Mouse (Mus musculus) brain, adult 2 months (tissue): ENCODE measurements at regions not wholly inside any gene's neighbourhood (a gene's known extent, or its start where the extent isn't known, plus 50 kb on each side); places are given as distances from the start of the nearest gene placed in this dataset.

Experiments
- DNase-seq: peaks from one replicate; pipeline ENCODE4 v3.0.0; 2011; ENCODE audit warnings: low read depth, low spot score

DNA sequence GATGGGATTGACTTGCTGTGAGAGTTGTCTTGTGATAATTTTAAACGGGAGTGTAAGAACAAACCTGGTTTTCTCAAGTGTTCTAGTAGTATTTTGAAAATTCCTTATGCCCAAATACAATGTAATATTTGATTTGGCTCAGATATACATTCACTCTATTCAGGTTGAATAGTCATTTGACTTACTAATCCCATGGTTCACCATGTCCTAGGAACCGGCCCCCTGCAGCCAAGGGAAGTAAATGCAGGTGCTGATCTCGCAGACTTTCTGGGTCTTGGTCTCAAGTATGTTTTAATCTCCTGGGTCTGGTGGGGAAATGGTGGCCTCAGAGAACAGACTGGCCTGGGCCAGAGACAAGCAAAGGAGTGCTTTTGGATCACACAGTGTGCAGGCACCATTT lies 253.2 kb upstream of the Gm5148 start:
- DNase-seq, result no peak

DNA sequence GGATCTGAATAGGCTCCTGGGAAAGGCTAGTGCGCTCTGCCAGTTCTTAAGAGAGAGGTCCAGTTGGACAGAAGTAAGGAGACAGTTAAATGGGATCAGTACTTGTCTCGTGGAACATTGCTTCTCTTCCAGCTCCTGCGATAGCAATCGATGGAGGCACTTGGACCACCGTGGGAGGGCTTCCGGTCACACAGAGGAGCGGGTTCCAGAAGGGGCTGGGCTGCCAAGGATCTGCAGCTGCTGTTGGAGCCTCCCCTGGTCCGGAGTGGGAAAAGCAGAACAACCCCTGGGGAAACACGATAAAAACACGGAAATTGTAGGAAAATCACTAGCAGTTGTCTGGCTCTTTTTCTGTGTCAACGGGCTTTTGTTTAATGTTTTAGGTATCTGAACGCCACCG lies 252.3 kb upstream of the Gm5148 start:
- no peak for DNase-seq

DNA sequence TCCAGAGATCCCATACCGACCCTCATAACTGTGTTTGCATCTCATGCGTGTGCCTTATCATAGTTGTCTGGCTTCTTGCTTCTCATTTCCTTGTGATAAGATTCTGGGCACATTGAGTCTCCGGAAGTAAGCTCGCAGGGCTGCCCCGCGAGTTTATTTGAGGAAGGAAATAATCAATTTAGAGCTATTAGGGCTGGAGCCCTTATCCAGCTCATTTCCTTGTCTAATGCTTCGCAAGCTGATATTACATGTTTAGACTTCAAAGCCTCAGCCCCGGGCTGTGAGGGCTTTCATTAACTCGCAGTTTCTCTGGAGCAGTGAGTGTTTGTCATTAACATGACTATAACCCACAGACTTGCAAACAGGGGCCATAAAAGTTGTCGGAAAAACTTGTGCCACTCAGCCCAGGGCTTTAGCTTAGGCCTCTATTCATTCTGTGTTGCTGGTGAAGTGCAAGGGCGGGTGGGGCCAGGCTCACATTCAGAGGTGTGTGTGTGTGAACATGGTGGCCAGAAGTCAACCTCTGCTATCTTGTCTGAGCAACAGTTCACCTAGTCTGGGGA lies 251.0 kb upstream of the Gm5148 start:
- no peak for DNase-seq

DNA sequence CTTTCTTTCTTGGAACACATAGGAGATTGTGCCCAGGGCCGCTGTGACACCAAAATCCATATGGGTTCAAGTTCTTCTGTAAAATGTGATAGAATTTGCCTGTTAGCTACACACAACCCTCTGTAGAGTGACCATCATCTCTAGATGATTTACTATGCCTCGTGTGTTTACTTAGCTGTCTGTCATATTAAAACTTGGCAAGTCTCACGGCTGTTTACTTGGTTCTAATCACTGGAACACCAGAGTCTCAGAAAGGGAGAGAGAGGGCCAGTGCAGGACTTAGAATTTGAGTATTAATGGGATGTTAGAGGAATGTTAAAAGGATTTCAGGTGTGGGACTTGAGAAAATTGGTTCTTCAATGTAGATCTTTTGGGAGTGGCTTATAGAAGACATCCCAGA lies 248.6 kb upstream of the Gm5148 start:
- DNase-seq, result no peak

DNA sequence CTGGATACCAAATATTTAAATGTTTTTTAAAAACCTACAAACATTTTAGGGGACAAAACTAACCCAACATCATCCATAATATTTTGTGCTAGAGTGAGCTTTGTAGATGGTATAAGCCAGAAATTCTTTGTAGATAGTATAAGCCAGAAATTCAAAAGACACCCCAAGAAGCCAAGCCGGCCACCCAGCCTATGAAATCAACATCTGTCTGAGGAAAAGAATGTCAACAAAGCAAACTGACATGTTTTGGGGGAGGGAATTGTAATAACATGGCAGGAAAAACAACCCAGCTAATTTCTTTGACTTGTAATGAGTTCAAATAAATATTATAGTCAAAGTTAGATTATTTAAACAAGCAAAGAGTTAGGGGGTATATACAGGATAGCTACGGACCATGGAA lies 246.9 kb upstream of the Gm5148 start:
- no peak for DNase-seq

DNA sequence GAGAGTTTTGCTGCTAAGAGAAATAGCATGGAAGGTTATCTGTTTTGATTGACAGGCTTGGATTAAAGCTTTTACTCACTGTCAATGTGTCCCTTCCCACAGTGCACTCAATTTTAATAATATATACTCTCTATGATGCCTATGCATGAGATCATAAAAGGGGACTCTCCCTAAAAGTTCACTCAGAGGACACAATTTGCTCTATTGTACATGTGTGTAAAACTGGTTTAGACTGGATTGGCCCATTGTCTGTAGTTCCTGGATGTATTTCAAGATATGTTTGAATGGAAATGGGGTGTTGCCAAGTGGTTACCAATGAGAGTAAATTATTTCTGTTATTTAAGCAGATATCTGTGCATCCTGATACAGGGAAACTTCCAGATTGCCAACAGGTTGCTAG lies 244.4 kb upstream of the Gm5148 start:
- DNase-seq, result no peak

DNA sequence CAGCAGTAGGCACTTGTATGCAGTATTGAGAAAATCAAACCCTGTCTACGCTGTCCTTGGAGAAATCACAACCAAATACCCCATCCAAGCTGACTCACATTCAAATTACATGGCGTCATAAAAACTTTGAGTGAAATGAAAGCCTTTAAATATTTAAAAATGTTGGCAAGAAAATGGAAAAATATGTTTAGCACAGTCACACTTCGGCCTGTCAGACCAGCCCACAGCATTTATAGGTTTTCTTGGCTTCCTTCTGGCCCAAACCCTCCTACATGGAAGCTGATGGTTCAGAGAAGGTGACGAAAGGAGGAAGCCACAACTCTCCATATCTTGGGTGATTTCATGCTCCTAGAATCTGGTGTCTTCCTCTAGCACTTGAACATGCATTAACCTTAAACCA lies 240.9 kb upstream of the Gm5148 start:
- peak; percentile 40 for DNase-seq

DNA sequence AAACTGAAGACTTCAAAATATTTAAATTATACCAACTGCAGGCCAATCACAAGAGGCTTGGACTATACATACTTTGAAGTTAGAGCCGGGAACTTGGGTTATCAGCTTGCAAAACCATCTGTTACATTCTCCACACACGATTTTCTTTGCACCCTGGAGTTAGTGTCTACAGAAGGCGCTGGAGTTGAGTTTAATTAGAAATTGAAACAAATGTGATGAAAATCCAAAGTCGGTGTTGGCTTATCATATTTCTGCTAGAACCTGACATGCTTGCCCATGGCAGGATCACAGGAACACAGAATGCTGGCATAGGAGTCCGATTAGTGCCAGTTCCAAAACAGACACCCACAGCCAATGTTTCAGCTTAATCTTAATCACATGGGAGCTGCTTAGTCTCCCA lies 239.8 kb upstream of the Gm5148 start:
- DNase-seq, result peak; percentile 41

DNA sequence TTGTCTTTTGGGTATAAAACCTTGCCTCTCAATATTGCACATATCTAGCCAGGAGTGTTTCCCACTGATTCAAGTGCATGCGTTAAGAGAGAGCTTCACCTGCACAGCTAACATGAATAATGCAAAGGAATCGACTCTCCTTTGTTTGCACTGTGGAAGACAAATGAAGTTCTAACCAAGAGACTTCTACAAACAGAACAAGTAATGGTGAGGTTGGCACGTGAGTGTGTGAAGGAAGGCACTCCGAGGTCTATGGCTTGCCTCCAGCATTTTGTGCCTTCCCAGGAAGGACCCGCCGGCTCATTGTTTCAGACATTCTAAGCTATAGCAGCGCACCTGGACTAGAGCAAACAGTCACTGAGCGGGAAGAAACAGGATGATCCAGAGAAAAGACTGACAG lies 238.5 kb upstream of the Gm5148 start:
- DNase-seq, result no peak

DNA sequence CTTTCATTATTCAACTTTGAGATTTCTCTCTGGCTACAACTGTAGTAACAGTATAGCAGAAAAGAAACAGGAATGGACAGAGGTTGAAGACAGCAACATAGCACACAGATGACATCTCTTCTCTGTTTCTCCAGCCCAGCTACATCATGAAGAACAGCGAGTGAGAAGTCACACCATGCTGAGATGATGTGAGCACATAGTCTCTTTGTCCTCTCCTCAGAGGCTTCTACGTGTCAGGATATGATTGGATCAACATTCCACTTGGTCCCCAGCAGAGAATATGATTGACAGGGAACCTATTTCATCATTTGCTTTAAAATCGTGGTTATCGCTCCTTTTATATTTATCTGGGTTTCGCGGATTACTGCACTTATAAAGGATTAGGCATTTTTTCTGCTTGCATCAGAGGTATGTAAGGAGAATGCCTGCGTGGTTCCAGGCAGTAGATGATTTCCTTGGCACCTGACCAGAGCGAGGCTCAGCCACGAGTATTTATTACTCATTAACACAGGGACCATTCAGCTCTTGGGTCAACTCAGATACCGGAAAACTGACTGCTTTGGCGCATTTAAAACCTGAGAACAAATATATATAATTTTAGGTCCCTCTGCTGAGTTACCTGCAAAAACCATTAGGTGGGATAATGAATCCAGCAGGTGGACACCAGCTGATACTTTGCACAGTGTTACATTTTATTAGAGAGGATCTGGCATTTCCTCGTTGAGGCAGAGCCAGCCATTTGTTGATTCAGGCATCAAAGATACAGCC lies 237.9 kb upstream of the Gm5148 start:
- DNase-seq, result no peak

DNA sequence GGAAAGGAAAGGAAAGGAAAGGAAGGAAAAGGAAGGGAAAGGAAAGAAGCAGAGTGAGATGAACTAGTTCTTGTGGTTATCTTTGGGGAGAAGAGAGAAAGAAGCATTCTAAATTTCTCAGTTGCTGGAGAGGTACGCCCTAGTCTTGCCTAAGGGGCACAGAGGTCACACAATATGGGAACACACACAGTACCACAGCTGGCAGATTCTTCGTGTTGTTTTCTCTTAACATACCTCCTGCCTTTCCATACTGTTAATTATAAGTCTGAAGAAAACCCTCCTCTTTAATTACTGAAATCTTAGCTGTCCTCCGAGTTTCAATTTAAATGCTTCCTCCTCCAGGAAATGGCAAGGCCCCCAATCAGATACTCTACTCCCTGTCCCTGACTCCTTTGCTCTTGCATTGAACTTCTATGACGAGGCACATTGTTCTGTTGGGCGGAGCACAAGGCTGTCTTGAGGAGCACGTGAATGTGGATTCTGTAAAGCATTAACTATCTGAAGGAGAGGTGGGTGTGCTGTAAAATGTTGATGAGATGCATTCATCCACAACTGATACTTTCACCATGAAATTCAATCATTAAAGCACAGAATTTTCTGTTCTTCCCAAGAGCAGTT lies 234.2 kb upstream of the Gm5148 start:
- DNase-seq, result peak; percentile 45

DNA sequence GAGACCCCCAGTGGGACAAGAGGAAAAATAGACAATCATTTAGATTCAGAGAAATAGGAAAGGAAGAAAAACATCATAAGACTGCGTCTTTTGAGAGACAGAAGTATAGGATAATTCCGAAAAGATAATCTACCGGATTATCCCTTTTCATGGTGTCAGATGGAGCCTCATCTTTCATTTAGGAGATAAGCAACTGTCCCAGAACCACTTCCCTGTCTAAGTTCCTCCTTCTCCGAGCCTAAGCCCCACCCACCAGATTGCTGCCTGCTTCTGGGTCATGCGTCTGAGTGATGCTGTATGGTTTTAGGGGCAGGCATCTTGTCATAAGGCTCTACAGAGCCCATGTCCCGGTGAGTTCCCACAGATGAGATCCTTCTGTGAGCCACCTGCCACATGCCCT lies 232.3 kb upstream of the Gm5148 start:
- no peak for DNase-seq

DNA sequence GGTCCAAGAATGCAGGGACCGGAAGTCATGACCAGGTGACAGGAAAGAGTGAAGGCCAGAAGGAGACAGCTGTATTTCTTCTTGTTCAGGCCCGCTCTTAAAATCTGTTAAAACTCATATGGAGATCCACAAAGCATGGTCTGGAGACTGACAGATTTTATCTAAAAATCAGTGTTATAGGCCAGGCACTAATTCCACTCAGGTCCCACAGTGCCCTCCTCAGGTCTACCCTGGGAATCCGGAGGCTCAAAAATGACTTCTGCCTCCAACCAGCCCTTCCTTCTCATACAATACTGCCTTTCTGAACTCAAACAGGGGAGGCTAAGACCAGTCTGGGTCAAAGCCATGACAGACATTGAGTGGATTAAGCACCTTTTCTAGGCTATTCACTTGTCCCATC lies 228.6 kb upstream of the Gm5148 start:
- DNase-seq, result peak; percentile 54

DNA sequence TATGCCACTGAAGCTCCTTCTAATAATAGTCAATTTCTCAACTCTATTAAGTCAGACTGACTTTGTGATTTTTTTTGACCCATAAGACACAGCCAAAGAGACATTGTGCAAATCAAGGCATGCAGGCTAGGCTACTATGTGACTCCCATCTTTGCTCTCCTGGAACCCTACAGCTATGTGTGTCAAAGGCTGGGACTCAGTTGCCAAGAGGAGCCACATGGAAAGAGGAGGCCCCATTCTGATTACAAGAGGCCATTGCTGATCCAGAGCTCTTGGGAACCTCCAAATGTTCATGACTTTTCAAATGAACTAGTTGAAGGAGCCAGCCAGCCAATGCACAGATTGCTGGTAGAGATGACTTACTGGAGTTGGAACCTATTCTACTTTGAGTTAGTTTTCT lies 228.0 kb upstream of the Gm5148 start:
- DNase-seq, result no peak

DNA sequence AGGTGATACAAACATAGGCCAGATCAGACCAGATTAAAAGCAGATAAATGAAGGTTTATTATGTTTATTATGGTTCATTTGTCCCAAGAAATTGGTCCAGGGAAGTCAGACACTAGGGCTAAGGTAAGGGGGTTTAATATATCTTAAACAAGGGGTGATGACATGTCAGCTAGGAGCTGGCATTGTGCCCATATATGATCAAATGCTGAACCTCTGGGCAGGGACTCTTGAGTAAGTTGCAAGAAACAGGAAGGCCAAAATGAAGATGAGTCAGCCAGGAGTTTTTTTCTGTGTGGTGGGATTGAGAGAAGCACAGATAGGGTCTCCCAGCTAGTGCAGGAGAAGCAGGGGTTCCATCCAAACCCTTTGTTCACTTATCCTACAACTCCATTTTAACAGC lies 219.4 kb upstream of the Gm5148 start:
- DNase-seq, result no peak

DNA sequence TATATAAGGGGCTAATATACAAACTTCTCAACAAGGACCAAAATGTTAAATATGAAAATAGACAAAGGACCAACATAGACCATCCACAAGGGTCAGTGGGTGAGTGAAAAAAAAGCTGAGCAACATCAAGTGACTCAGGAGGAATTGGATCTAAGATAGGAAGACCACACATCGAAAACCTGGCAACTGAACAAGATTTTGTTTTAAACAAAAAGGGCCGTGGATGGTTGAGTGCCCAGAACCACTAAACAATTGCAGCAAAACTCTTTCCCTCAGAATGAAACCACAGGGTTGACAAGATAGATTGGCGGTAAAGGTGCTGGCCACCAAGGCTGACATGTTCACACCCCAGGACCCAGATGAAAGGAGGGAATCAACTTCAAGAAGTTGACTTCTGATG lies 215.7 kb upstream of the Gm5148 start:
- no peak for DNase-seq

DNA sequence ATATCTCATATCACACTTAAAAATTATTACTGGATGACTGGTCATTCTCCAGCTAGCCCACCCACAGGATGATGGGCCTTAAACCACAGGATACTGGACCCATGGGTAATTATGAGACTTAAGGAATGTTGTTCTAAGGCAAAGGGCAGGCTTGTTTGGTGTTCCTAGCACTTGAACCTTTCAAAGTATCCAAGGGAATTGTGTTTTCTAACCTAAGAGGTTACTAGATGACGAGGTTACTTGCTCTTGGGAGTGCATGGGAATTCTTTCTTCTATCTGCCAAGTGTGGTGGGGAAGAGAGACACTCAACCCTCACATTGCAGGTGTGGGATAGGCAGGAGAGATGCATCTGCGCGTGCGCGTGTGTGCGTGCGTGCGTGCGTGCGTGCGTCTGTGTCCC lies 214.6 kb upstream of the Gm5148 start:
- DNase-seq, result no peak

DNA sequence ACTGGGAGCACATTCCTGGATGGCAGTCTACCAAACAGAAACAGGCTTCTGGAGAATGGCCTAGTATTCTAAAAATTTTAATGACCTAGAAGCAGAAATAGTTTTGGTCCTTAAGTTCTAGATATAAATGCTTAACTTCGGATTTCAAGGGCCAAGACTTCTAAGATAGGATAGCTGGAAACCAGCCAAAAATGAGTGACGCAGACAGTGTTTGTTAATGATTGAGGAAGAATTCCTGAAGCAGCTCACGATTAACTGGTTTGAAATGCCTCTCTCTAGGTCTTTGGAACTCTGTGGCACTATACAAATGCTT lies 213.9 kb upstream of the Gm5148 start:
- DNase-seq, result peak; percentile 20

DNA sequence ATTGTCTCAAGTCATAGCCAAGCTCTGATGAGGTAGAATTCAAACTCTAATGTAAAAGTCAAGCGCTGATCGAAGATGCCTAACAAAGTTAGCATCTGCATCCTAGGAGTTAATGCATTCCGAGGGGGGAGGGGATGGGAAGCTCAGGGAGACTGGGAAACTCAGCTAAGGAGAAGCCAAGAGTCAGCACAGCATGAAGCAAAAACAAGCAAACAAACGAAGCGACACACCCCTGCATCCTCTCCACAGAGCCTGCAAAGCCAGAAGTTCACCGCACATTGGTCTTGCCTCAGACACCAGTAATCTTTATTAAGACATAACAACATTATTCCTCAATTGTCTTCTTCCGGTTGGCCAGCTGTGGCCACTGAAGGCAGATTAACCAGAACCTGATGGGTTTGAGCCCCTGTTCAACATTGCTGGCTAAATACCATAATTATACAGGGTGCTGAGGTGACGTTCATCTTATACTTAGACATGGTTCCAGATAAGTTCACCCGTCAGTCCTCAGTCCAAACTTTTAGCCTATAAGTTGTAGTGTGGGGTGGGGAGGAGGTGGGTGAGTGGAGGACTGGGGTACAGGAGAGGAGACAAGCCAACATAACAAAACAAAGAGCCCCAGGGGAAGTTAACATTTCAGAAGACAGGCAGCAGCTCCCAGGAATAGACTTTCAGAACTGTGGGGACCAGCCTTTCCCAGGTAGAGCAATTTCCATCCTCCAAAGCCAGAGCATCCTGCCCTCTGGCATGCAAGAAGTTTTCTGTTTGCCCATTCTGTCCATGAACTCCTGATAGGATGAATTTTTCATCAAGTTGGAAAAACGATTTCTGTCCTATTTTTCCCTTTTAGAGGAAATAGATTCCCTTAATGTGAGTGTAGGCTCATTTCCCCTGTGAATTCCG lies 213.3 kb upstream of the Gm5148 start:
- DNase-seq, result no peak

DNA sequence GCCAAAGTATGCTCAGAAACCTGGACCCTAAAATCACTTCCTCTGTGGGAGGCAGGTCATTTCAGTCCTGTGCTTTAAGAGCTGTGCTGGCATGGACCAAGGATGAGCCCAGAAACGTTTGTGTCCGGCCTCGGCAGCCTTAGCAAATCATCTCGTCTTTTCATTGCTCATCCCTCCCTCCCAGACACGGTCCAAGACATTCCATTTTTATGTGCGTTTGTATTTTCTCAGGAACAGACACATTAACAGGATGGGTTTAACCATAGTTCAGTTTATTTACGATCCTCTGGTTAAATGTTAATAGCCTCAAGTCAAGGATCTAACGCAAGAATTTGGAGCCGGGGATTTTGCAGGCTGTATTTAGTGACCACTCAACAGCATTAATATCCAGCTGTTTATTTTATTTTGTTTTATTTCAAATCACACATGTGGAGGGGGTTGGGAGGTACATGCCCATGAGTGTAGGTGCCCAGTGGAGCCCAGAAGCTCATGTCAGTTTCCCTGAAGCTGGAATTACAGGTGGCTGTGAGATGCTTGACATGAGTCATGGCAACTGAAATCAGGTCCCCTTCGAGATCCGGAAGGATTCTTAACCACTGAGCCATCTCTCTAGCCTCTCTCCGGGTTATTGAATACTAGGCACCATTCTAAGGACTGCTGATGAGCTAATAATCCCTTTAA lies 212.1 kb upstream of the Gm5148 start:
- DNase-seq, result no peak

DNA sequence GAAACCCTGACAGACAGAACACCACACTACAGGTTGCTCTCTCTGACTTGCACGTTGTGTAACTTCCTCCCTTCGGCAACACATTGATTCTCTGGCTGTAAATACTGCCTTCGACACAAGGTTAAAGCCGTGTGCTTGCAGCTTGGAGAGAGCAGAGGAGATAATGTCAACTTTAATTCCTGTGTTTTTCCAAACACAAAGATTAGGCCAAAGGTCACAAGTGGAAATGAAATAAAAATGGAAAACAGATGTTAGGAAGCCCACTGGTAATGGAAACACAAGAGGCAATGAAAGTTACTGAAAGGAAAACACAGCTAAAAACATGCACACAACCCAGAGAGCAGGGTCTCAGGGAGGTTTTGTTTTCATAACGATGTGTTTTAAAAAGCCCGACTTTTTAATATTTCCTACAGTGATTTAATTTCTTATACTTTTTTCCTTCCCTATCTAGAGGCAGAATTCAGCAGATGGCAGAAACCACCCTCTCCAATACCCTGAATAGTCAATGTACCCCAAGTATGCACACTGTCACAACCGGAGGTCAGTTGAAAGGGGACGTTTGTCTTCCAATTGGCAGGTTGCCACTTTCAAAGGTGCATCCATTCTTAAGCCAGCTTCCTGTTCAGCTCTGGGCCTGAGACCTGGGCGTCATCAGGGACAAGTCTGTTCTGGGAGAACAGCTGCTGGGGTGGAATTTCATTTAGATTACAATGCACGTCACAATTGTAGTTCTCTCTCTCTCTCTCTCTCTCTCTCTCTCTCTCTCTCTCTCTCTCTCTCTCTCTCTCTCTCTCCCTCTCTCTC lies 210.8 kb upstream of the Gm5148 start:
- DNase-seq, result peak; percentile 16
